Mouse (Mus musculus): Measurements from ENCODE around the gene Pde8a. TPM values are rescaled to one million over a fixed set of nuclear protein-coding genes. Genes with fewer than 3 reads are reported as not detected.

The Pde8a gene
- polyA plus RNA-seq, 1 experiment from 2014 or later, result 4.2 TPM

GRCm38 (mm10) chr7:81319749-81320148 is 106.4 kb downstream of the Pde8a start:
- Histone ChIP-seq H3K9me3 (ENCODE audit: control insufficient read depth, low read depth, low read length) (no peaks in the 10 kb centered on the region), H3K4me3 (ENCODE audit: low read depth, low read length) (no peak overlapping the region), H3K4me2 (replicated peaks; ENCODE audit: low read depth, low read length) (no peak overlapping the region), H3K9ac (replicated peaks; ENCODE audit: low read depth, low read length) (no peak overlapping the region), H3K36me3 (ENCODE audit: control insufficient read depth, insufficient read depth, low read length) (no peaks in the 10 kb centered on the region), H3K4me1 (ENCODE audit: control insufficient read depth, insufficient read depth, low read length) (no peaks in the 10 kb centered on the region), H3K27ac (ENCODE audit: low read length) (no peak overlapping the region), H3K27me3 (ENCODE audit: control insufficient read depth, insufficient read depth, low read length) (no peaks in the 10 kb centered on the region)
- WGBS, result 72% methylated on average over 6 of the region's 6 CpGs
- ATAC-seq (ENCODE audit: insufficient number of reproducible peaks, insufficient read depth, low FRiP score, low read depth), result no peak

DNA sequence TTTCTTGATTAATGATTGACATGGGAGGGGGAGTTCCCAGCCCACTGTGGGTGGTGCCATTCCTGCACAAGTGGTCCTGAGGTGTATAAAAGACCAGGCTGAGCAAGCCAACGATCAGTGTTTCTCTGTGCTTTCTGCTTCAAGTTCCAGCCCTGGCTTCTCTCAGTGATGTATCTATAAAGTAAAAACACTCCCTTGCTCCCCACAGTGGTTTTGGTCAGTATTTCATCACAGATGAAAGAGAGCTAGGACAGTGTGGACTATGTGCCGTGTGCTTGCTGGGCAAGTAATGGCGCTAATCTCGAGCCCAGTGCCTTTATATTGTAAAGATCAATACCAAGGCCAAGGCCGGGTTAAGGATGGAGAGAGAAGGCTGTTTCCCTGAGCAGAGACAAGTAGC is 108.4 kb downstream of the Pde8a start:
- 80% methylated on average over 5 of the region's 5 CpGs for WGBS
- ATAC-seq (ENCODE audit: insufficient number of reproducible peaks, insufficient read depth, low FRiP score, low read depth), result no peak
- Histone ChIP-seq H3K4me3 (ENCODE audit: low read depth, low read length) (no peak overlapping the region), H3K9ac (replicated peaks; ENCODE audit: low read depth, low read length) (no peak overlapping the region), H3K4me2 (replicated peaks; ENCODE audit: low read depth, low read length) (no peak overlapping the region), H3K4me1 (ENCODE audit: control insufficient read depth, insufficient read depth, low read length) (no peaks in the 10 kb centered on the region), H3K9me3 (ENCODE audit: control insufficient read depth, low read depth, low read length) (no peaks in the 10 kb centered on the region), H3K27me3 (ENCODE audit: control insufficient read depth, insufficient read depth, low read length) (no peaks in the 10 kb centered on the region), H3K36me3 (ENCODE audit: control insufficient read depth, insufficient read depth, low read length) (no peaks in the 10 kb centered on the region), H3K27ac (ENCODE audit: low read length) (no peak overlapping the region)

GRCm38 (mm10) chr7:81326043-81326442 is 112.6 kb downstream of the Pde8a start:
- no peak overlapping the region for H3K4me3 ChIP-seq (ENCODE audit: low read depth, low read length)
- H3K36me3 ChIP-seq (ENCODE audit: control insufficient read depth, insufficient read depth, low read length), result no peaks in the 10 kb centered on the region
- H3K4me1 ChIP-seq (ENCODE audit: control insufficient read depth, insufficient read depth, low read length), result no peaks in the 10 kb centered on the region
- ATAC-seq (ENCODE audit: insufficient number of reproducible peaks, insufficient read depth, low FRiP score, low read depth), result no peak
- no peaks in the 10 kb centered on the region for H3K27me3 ChIP-seq (ENCODE audit: control insufficient read depth, insufficient read depth, low read length)
- WGBS, result 67% methylated on average over 12 of the region's 12 CpGs
- no peak overlapping the region for H3K9ac ChIP-seq (replicated peaks; ENCODE audit: low read depth, low read length)
- H3K27ac ChIP-seq (ENCODE audit: low read length), result no peak overlapping the region
- H3K9me3 ChIP-seq (ENCODE audit: control insufficient read depth, low read depth, low read length), result no peaks in the 10 kb centered on the region
- no peak overlapping the region for H3K4me2 ChIP-seq (replicated peaks; ENCODE audit: low read depth, low read length)

- ATAC-seq (ENCODE audit: insufficient number of reproducible peaks, insufficient read depth, low FRiP score, low read depth), result no peak
- Histone ChIP-seq H3K36me3 (ENCODE audit: control insufficient read depth, insufficient read depth, low read length) (peaks cover 1% of the 10 kb centered on the region; the same call in 1 of the 2 replicates), H3K4me2 (replicated peaks; ENCODE audit: low read depth, low read length) (no peak overlapping the region), H3K9ac (replicated peaks; ENCODE audit: low read depth, low read length) (no peak overlapping the region), H3K4me1 (ENCODE audit: control insufficient read depth, insufficient read depth, low read length) (no peaks in the 10 kb centered on the region), H3K27ac (ENCODE audit: low read length) (no peak overlapping the region), H3K27me3 (ENCODE audit: control insufficient read depth, insufficient read depth, low read length) (no peaks in the 10 kb centered on the region), H3K9me3 (ENCODE audit: control insufficient read depth, low read depth, low read length) (no peaks in the 10 kb centered on the region), H3K4me3 (ENCODE audit: low read depth, low read length) (no peak overlapping the region)
- 82% methylated on average over 6 of the region's 6 CpGs for WGBS
Observed at GRCm38 (mm10) chr7:81326859-81327258, 113.5 kb downstream of the Pde8a start.

DNA sequence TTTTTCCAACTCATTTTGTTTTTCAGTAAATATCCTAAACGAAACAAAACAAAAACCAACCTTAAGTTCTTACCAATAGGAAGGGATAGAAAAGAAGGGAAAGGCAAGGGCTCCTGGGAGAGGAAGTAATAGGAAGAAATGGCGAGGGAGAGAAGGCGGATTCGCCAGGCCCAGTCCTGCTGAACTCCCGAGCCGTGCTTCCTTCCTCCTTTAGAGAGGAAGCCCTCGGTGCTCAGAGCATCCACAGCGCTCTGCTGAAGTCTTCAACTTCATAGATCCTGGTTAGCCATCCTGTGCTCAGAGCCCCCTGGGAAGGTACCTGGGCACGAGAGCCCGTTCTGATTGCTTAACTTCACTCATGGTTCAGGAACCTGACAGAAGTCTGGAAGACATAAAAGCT is 114.3 kb downstream of the Pde8a start:
- 88% methylated on average over 10 of the region's 10 CpGs for WGBS
- Histone ChIP-seq H3K4me3 (ENCODE audit: low read depth, low read length) (no peak overlapping the region), H3K4me2 (replicated peaks; ENCODE audit: low read depth, low read length) (no peak overlapping the region), H3K9me3 (ENCODE audit: control insufficient read depth, low read depth, low read length) (no peaks in the 10 kb centered on the region), H3K27ac (ENCODE audit: low read length) (no peak overlapping the region), H3K27me3 (ENCODE audit: control insufficient read depth, insufficient read depth, low read length) (no peaks in the 10 kb centered on the region), H3K9ac (replicated peaks; ENCODE audit: low read depth, low read length) (no peak overlapping the region), H3K4me1 (ENCODE audit: control insufficient read depth, insufficient read depth, low read length) (no peaks in the 10 kb centered on the region), H3K36me3 (ENCODE audit: control insufficient read depth, insufficient read depth, low read length) (peaks cover 5% of the 10 kb centered on the region; the same call in 1 of the 2 replicates)
- ATAC-seq (ENCODE audit: insufficient number of reproducible peaks, insufficient read depth, low FRiP score, low read depth), result no peak

DNA sequence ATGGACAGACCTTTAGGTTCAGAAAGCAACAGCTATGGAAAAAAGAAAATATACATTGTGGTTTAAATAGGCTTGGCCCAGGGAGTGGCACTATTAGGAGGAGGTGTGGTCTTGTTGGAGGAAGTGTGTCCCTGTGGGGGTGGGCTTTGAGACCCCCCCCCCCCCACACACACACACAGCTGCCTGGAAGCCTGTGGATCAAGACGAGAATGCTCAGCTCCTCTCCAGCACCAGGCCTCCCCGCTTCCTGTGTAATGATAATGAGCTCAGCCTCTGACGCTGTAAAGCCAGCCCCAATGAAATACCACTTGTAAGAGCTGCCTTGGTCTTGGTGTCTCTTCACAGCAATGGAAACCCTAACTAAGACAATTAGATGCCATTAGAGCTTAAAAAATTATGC is 117.4 kb downstream of the Pde8a start:
- no peak; the same call in 1 of the 2 replicates for ATAC-seq (ENCODE audit: insufficient number of reproducible peaks, insufficient read depth, low FRiP score, low read depth)
- H3K9ac ChIP-seq (replicated peaks; ENCODE audit: low read depth, low read length), result no peak overlapping the region
- H3K9me3 ChIP-seq (ENCODE audit: control insufficient read depth, low read depth, low read length), result no peaks in the 10 kb centered on the region
- H3K36me3 ChIP-seq (ENCODE audit: control insufficient read depth, insufficient read depth, low read length), result peaks cover 5% of the 10 kb centered on the region; the same call in 1 of the 2 replicates
- no peak overlapping the region for H3K4me3 ChIP-seq (ENCODE audit: low read depth, low read length)
- 30% methylated on average over 3 of the region's 3 CpGs for WGBS
- no peaks in the 10 kb centered on the region for H3K4me1 ChIP-seq (ENCODE audit: control insufficient read depth, insufficient read depth, low read length)
- no peaks in the 10 kb centered on the region for H3K27me3 ChIP-seq (ENCODE audit: control insufficient read depth, insufficient read depth, low read length)
- H3K27ac ChIP-seq (ENCODE audit: low read length), result no peak overlapping the region
- no peak overlapping the region for H3K4me2 ChIP-seq (replicated peaks; ENCODE audit: low read depth, low read length)

DNA sequence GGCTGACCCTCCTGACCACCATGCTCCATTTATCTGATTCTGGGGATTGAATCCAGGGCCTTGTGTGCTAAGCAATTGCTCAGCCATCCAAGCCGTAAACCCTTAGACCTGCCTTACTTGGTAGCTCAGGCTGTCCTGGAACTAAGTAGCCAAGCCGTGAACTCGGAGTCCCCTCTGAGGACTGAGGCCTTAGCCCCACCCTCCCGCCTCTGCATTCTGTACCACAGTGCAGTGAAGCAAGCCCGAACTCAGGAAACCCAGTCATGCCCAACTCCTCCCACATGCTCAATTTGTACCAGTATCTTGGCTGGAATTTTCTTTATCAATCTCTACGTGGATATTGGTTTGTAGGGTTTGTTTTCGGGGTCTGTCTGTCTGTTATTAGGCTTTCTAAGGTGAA is 118.5 kb downstream of the Pde8a start:
- H3K9ac ChIP-seq (replicated peaks; ENCODE audit: low read depth, low read length), result no peak overlapping the region
- no peaks in the 10 kb centered on the region for H3K27me3 ChIP-seq (ENCODE audit: control insufficient read depth, insufficient read depth, low read length)
- H3K4me2 ChIP-seq (replicated peaks; ENCODE audit: low read depth, low read length), result no peak overlapping the region
- H3K36me3 ChIP-seq (ENCODE audit: control insufficient read depth, insufficient read depth, low read length), result peaks cover 8% of the 10 kb centered on the region; the same call in 1 of the 2 replicates
- H3K4me3 ChIP-seq (ENCODE audit: low read depth, low read length), result no peak overlapping the region
- H3K27ac ChIP-seq (ENCODE audit: low read length), result no peak overlapping the region
- WGBS, result 80% methylated on average over 7 of the region's 7 CpGs
- H3K9me3 ChIP-seq (ENCODE audit: control insufficient read depth, low read depth, low read length), result no peaks in the 10 kb centered on the region
- no peak for ATAC-seq (ENCODE audit: insufficient number of reproducible peaks, insufficient read depth, low FRiP score, low read depth)
- no peaks in the 10 kb centered on the region for H3K4me1 ChIP-seq (ENCODE audit: control insufficient read depth, insufficient read depth, low read length)

DNA sequence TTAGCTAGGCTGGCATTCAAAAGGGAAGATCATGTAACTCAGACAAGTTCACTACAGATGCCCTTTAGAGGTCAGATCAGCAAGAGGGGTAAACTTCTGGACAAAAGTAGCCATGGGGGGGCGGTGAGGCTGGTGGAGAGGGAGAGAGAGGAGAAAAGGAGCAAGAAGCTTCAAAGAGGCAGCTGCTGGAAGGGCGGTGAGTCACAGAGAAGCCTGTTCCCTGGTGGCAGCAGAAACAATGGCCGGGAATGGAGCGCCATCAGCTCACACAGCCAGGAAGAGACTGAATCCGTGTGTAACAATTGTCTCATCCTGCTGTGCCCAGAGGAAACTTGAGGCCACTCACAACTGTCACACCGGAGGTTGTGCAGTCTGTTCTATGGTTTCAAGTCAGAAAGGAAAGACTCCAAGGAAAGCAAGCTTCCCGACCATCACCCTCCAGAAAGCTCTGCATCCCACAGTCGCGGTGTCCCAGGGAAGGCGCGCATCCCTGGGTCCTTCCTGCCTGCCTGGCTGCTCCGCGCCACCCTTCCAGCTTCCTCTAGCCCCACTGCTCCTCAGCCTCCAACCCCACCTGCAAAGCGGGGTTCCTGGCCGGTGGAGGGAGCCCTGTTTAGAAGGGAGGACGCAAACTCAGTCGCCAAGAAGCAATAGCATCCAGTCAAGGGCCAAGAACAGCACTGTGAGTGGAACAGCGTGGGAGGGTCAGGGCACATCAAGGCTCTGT is 122.5 kb downstream of the Pde8a start:
- H3K4me3 ChIP-seq (ENCODE audit: low read depth, low read length), result no peak overlapping the region
- H3K4me2 ChIP-seq (replicated peaks; ENCODE audit: low read depth, low read length), result no peak overlapping the region
- H3K27me3 ChIP-seq (ENCODE audit: control insufficient read depth, insufficient read depth, low read length), result no peaks in the 10 kb centered on the region
- ATAC-seq (ENCODE audit: insufficient number of reproducible peaks, insufficient read depth, low FRiP score, low read depth), result no peak
- no peak overlapping the region for H3K9ac ChIP-seq (replicated peaks; ENCODE audit: low read depth, low read length)
- H3K4me1 ChIP-seq (ENCODE audit: control insufficient read depth, insufficient read depth, low read length), result no peaks in the 10 kb centered on the region
- no peaks in the 10 kb centered on the region for H3K9me3 ChIP-seq (ENCODE audit: control insufficient read depth, low read depth, low read length)
- peaks cover 17% of the 10 kb centered on the region; the same call in 1 of the 2 replicates for H3K36me3 ChIP-seq (ENCODE audit: control insufficient read depth, insufficient read depth, low read length)
- H3K27ac ChIP-seq (ENCODE audit: low read length), result peak overlapping the region; percentile 28; the same call in 1 of the 2 replicates
- 78% methylated on average over 18 of the region's 18 CpGs for WGBS

DNA sequence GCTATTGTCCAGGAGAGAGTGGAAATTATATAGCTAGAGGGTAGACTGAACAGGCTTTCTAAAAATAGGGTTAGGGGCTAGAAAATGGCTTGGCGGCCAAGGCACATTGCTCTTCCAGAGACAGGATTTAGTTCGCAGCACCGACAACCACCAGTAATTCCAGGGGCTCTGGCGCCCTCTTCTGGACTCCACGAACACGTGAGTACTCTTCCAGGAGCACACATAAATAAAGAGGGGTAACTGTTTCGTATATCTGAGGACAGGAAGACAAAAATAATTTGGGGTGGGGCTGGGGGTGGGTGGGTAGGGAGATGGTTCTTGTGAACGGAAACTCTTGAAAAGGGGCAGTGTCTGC is 123.0 kb downstream of the Pde8a start:
- Histone ChIP-seq H3K27ac (ENCODE audit: low read length) (peak overlapping the region; percentile 28; the same call in 1 of the 2 replicates), H3K27me3 (ENCODE audit: control insufficient read depth, insufficient read depth, low read length) (no peaks in the 10 kb centered on the region), H3K9me3 (ENCODE audit: control insufficient read depth, low read depth, low read length) (no peaks in the 10 kb centered on the region), H3K36me3 (ENCODE audit: control insufficient read depth, insufficient read depth, low read length) (peaks cover 22% of the 10 kb centered on the region; the same call in 1 of the 2 replicates), H3K9ac (replicated peaks; ENCODE audit: low read depth, low read length) (no peak overlapping the region), H3K4me3 (ENCODE audit: low read depth, low read length) (no peak overlapping the region), H3K4me1 (ENCODE audit: control insufficient read depth, insufficient read depth, low read length) (no peaks in the 10 kb centered on the region), H3K4me2 (replicated peaks; ENCODE audit: low read depth, low read length) (no peak overlapping the region)
- ATAC-seq (ENCODE audit: insufficient number of reproducible peaks, insufficient read depth, low FRiP score, low read depth), result no peak
- WGBS, result 53% methylated on average over 8 of the region's 8 CpGs

Measured in stomach, embryonic 14.5 days (tissue).